20 mouse cellular contexts compared by ENCODE assay signal in the genomic region with DNA sequence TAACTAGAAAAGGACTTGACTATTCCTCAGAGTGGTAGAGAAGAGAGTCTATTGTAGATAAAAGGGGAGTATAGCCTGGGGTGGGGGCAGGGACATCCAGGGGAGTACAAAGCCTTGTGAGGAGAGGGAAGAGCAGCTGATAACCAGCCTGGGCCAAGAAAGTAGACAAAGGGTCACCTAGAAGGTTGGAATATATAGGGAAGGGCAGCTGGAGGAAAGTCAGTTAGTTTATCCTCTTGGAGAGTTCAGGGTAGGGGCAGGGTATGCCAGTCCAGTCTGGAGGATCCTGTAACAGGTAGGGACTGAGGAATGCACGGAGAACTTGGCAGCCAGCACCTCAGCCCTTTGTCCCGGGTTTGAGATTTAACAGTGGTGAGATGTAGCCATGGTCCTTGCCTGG. TPM values are rescaled to one million over a fixed set of nuclear protein-coding genes. Genes with fewer than 3 reads are reported as not detected.
A peak's percentile ranks its signal among the peaks of the same experiment; 100 is the strongest.
DNase-seq lines count a peak whose midpoint lies in the region; ATAC-seq and TF ChIP-seq lines count a peak whose summit lies in the region.
"Had no signal": no experiment of that assay in that cellular context is flagged by ENCODE, and none has a peak within 500 bp of the region (broad histone marks: within the 10 kb centered on the region; RNA-seq: fewer than 3 reads in every experiment).

No protein-coding gene starts in this region.

- H3K4me2 ChIP-seq in heart, postnatal 0 days (ENCODE audit: low read depth, low read length), result no peak overlapping the region
- no peak overlapping the region for H3K4me2 ChIP-seq in lung, postnatal 0 days (replicated peaks; ENCODE audit: low read depth, low read length)
- H3K4me2 ChIP-seq: forebrain, embryonic 12.5 days; midbrain, embryonic 15.5 days; neural tube, embryonic 15.5 days; stomach, embryonic 15.5 days had no signal

- H3K9ac ChIP-seq in heart, postnatal 0 days (replicated peaks; ENCODE audit: low read depth, low read length), result no peak overlapping the region
- no peak overlapping the region for H3K9ac ChIP-seq in lung, postnatal 0 days (replicated peaks; ENCODE audit: low read depth)
- H3K9ac ChIP-seq: forebrain, embryonic 12.5 days; liver, postnatal 0 days; midbrain, embryonic 15.5 days; neural tube, embryonic 15.5 days; stomach, embryonic 15.5 days had no signal

- no peak for DNase-seq in heart, postnatal 0 days (ENCODE audit: low spot score)
- DNase-seq in heart, adult 9 months (ENCODE audit: low spot score in 2 of 2), result no peak
- DNase-seq in lung, postnatal 0 days (ENCODE audit: low spot score), result no peak
- DNase-seq in lung, postnatal 4 days, result no peak
- no peak for DNase-seq in embryonic facial prominence, embryonic 10.5 days (ENCODE audit: low spot score)
- DNase-seq in c-Kit-positive CD71-positive TER-119-positive erythroid progenitor cells, embryonic 14.5 days (ENCODE audit: low spot score), result no peak
- no peak for DNase-seq in kidney, adult 18-20 months
- DNase-seq: adrenal gland, postnatal 25 days; cerebellum, adult 11-12 months; cerebellum, postnatal 14 days; embryo, embryonic 11 days; kidney, postnatal 25 days; liver, postnatal 0 days had no signal

- H3K36me3 ChIP-seq in heart, postnatal 0 days (replicated peaks; ENCODE audit: control insufficient read depth, insufficient read depth, low read length), result no peaks in the 10 kb centered on the region
- no peaks in the 10 kb centered on the region for H3K36me3 ChIP-seq in lung, postnatal 0 days (ENCODE audit: insufficient read depth, low read length)
- no peaks in the 10 kb centered on the region for H3K36me3 ChIP-seq in embryonic facial prominence, embryonic 10.5 days (replicated peaks)
- H3K36me3 ChIP-seq: forebrain, embryonic 12.5 days; hindbrain, embryonic 10.5 days; midbrain, embryonic 15.5 days; neural tube, embryonic 15.5 days; stomach, embryonic 15.5 days had no signal

- no peak for TF ChIP-seq CTCF in heart, postnatal 0 days (IDR thresholded peaks at IDR 0.05; ENCODE audit: low read depth)
- no peak for TF ChIP-seq CTCF in lung, postnatal 0 days (IDR thresholded peaks at IDR 0.05)

- 32% methylated on average over 2 of the region's 2 CpGs for WGBS in heart, postnatal 0 days
- WGBS in lung, postnatal 0 days, result 81% methylated on average over 2 of the region's 2 CpGs
- WGBS in embryonic facial prominence, embryonic 10.5 days, result 71% methylated on average over 2 of the region's 2 CpGs

- no peaks in the 10 kb centered on the region for H3K27me3 ChIP-seq in heart, postnatal 0 days (ENCODE audit: control insufficient read depth, insufficient read depth, low read length)
- H3K27me3 ChIP-seq in lung, postnatal 0 days (replicated peaks; ENCODE audit: insufficient read depth, low read length), result no peaks in the 10 kb centered on the region
- no peaks in the 10 kb centered on the region for H3K27me3 ChIP-seq in embryonic facial prominence, embryonic 10.5 days (replicated peaks; ENCODE audit: low read depth, poor library complexity, severe bottlenecking)
- H3K27me3 ChIP-seq: forebrain, embryonic 12.5 days; midbrain, embryonic 15.5 days; neural tube, embryonic 15.5 days; Patski; stomach, embryonic 15.5 days had no signal

- ATAC-seq in heart, postnatal 0 days (ENCODE audit: insufficient read depth, low read depth), result no peak; the same call in 1 of the 2 replicates
- peak; percentile 11; the same call in 1 of the 2 replicates for ATAC-seq in lung, postnatal 0 days
- ATAC-seq: hindbrain, postnatal 0 days; midbrain, embryonic 15.5 days had no signal

- no peak overlapping the region for H3K4me3 ChIP-seq in heart, postnatal 0 days (ENCODE audit: low read depth, low read length)
- H3K4me3 ChIP-seq in lung, postnatal 0 days (ENCODE audit: low read depth, low read length), result no peak overlapping the region
- no peak overlapping the region for H3K4me3 ChIP-seq in embryonic facial prominence, embryonic 10.5 days
- H3K4me3 ChIP-seq: forebrain, embryonic 12.5 days; hindbrain, embryonic 10.5 days; midbrain, embryonic 15.5 days; neural tube, embryonic 15.5 days; stomach, embryonic 15.5 days had no signal

- 0 out of 2 replicates have a peak overlapping the region, but pooled peaks have one; percentile 19 for H3K27ac ChIP-seq in heart, postnatal 0 days (ENCODE audit: low read depth)
- H3K27ac ChIP-seq in lung, postnatal 0 days (ENCODE audit: low read length), result peak overlapping the region; percentile 48
- H3K27ac ChIP-seq in embryonic facial prominence, embryonic 10.5 days (replicated peaks), result peak overlapping the region; percentile 48; the same call in 1 of the 2 replicates
- H3K27ac ChIP-seq: forebrain, embryonic 12.5 days; hindbrain, postnatal 0 days; midbrain, embryonic 15.5 days; neural tube, embryonic 15.5 days; stomach, embryonic 15.5 days had no signal

- no peaks in the 10 kb centered on the region for H3K9me3 ChIP-seq in heart, postnatal 0 days (replicated peaks; ENCODE audit: control insufficient read depth, low read length)
- no peaks in the 10 kb centered on the region for H3K9me3 ChIP-seq in lung, postnatal 0 days (ENCODE audit: low read length)
- no peaks in the 10 kb centered on the region for H3K9me3 ChIP-seq in embryonic facial prominence, embryonic 10.5 days
- H3K9me3 ChIP-seq: forebrain, embryonic 12.5 days; hindbrain, embryonic 10.5 days; midbrain, embryonic 15.5 days; neural tube, embryonic 15.5 days; stomach, embryonic 15.5 days had no signal

- 0 out of 2 replicates have a peak, but pooled peaks cover 3% of the 10 kb centered on the region for H3K4me1 ChIP-seq in heart, postnatal 0 days (ENCODE audit: control insufficient read depth, insufficient read depth)
- H3K4me1 ChIP-seq in lung, postnatal 0 days (ENCODE audit: insufficient read depth, low read depth, low read length), result no peaks in the 10 kb centered on the region
- H3K4me1 ChIP-seq in embryonic facial prominence, embryonic 10.5 days, result peaks cover 24% of the 10 kb centered on the region
- H3K4me1 ChIP-seq: midbrain, embryonic 15.5 days; stomach, embryonic 15.5 days had no signal

- TF ChIP-seq EP300 in heart, postnatal 0 days (IDR thresholded peaks at IDR 0.05; ENCODE audit: low read depth), result no peak
- TF ChIP-seq EP300 in lung, postnatal 0 days (IDR thresholded peaks at IDR 0.05), result no peak

RNA-seq across cellular contexts. Expression of a gene that starts 33.9 kb away (rescaled TPM):
- 2.5 and 9.4 TPM in 2 replicates for total RNA-seq in heart, postnatal 0 days (2014; rRNA removed; ENCODE audit: low replicate concordance)
- polyA plus RNA-seq in heart, postnatal 0 days (2015; fragmentation: Nextera tagmentation; extraction: Ambion mirVana), result 2.3 and 2.5 TPM in 2 replicates
- 6.3 and 8.2 TPM in 2 replicates for polyA plus RNA-seq in lung, postnatal 0 days (2015; fragmentation: Nextera tagmentation; extraction: Ambion mirVana)
- 1.8 and 2.1 TPM in 2 replicates for polyA plus RNA-seq in embryonic facial prominence, embryonic 10.5 days (2016; fragmentation: Nextera tagmentation; extraction: Ambion mirVana)
- polyA plus RNA-seq: Patski had no signal
